Mouse (Mus musculus): ENCODE measurements around the gene Tph1.
"Not testable (repeated sequence)": the region's sequence is repeated elsewhere in the genome, so short reads cannot be mapped to it uniquely, and the experiment has no call there.

Gene Tph1

GRCm38 (mm10) chr7:46672160-46672672, at the start of gene Tph1:
Gene Tph1 (minus strand): TSS chr7:46672537.
- no peak for DNase-seq

GRCm38 (mm10) chr7:46720460-46720859, 48.1 kb upstream of the Tph1 start:
- DNase-seq = peak; percentile 72 to 79

- DNase-seq = peak; percentile 42 to 44
Observed at GRCm38 (mm10) chr7:46719526-46719925, 47.2 kb upstream of the Tph1 start.

GRCm38 (mm10) chr7:46718591-46719270, 46.4 kb upstream of the Tph1 start:
- peak; percentile 84 to 88 for DNase-seq

- DNase-seq = peak; percentile 62 to 67
Observed at GRCm38 (mm10) chr7:46716897-46717296, 44.6 kb upstream of the Tph1 start.

GRCm38 (mm10) chr7:46715600-46715999, 43.3 kb upstream of the Tph1 start, which contains the start of gene Saa3:
Gene Saa3 (minus strand): TSS chr7:46715700.
- DNase-seq = no peak

GRCm38 (mm10) chr7:46714518-46714917, 42.2 kb upstream of the Tph1 start:
- DNase-seq = peak; percentile 89 to 93

- DNase-seq = no peak
Observed at GRCm38 (mm10) chr7:46712250-46712649, 39.9 kb upstream of the Tph1 start.

GRCm38 (mm10) chr7:46710390-46710844, 38.1 kb upstream of the Tph1 start, which contains the start of gene Saal1:
Gene Saal1 (minus strand): TSS chr7:46710680.
- DNase-seq = peak; percentile 97 to 98

- DNase-seq = peak; percentile 75 to 82
Observed at GRCm38 (mm10) chr7:46700521-46701025, 28.2 kb upstream of the Tph1 start.

GRCm38 (mm10) chr7:46696754-46697153, 24.4 kb upstream of the Tph1 start:
- no peak for DNase-seq

- no peak for DNase-seq
Observed at GRCm38 (mm10) chr7:46686827-46687226, 14.5 kb upstream of the Tph1 start.

GRCm38 (mm10) chr7:46680732-46681131, 8.4 kb upstream of the Tph1 start:
- DNase-seq = no peak

GRCm38 (mm10) chr7:46679044-46679443, 6.7 kb upstream of the Tph1 start:
- DNase-seq = not testable (repeated sequence)

- no peak for DNase-seq
Observed at GRCm38 (mm10) chr7:46678417-46678816, 6.1 kb upstream of the Tph1 start.

GRCm38 (mm10) chr7:46676808-46677360, 4.5 kb upstream of the Tph1 start:
- DNase-seq = peak; percentile 79 to 81

- DNase-seq = no peak
Observed at GRCm38 (mm10) chr7:46675886-46676285, 3.5 kb upstream of the Tph1 start.

GRCm38 (mm10) chr7:46675061-46675460, 2.7 kb upstream of the Tph1 start:
- DNase-seq = no peak

- peak; percentile 45 to 54 for DNase-seq
Observed at GRCm38 (mm10) chr7:46667256-46667655, 5.1 kb downstream of the Tph1 start.

GRCm38 (mm10) chr7:46665236-46665635, 7.1 kb downstream of the Tph1 start:
- peak; percentile 83 to 88 for DNase-seq

GRCm38 (mm10) chr7:46661591-46662090, 10.7 kb downstream of the Tph1 start:
- no peak for DNase-seq

- DNase-seq = no peak
Observed at GRCm38 (mm10) chr7:46652279-46652678, 20.1 kb downstream of the Tph1 start.

- DNase-seq = not testable (repeated sequence)
Observed at GRCm38 (mm10) chr7:46650231-46650630, 22.1 kb downstream of the Tph1 start.

All from cerebellum, postnatal 10 days (tissue).